Mouse (Mus musculus) liver, adult 2 months (tissue): Measurements from ENCODE around the gene Tsacc. TPM values are rescaled to one million over a fixed set of nuclear protein-coding genes. Genes with fewer than 3 reads are reported as not detected.

Source experiments
- DNase-seq: peaks from one replicate; pipeline ENCODE4 v3.0.0-alpha.2; 2011; ENCODE audit warnings: low read depth, low spot score; ENCODE audit errors: extremely low read depth
- H3K27ac ChIP-seq: fragments of 200-500 bp; replicated peaks from 2 replicates; pipeline ENCODE4 v1.5.1; 2012; ENCODE audit warnings: low read depth, mild to moderate bottlenecking, control low read depth, inconsistent platforms, low read length; ENCODE audit not compliant: insufficient read depth
- H3K27me3 ChIP-seq: fragments of 200-500 bp; 2 replicates; pipeline ENCODE4 v1.6.1; 2012; ENCODE audit warnings: mild to moderate bottlenecking, moderate library complexity, low read length, inconsistent platforms; ENCODE audit not compliant: control insufficient read depth, insufficient read depth
- H3K36me3 ChIP-seq: fragments of 200-500 bp; 2 replicates; pipeline ENCODE4 v1.6.1; 2012; ENCODE audit warnings: low read length, inconsistent platforms; ENCODE audit not compliant: control insufficient read depth, insufficient read depth
- H3K4me1 ChIP-seq: fragments of 200-500 bp; 2 replicates; pipeline ENCODE4 v1.6.1; 2011; ENCODE audit warnings: low read length; ENCODE audit not compliant: control insufficient read depth, insufficient read depth
- H3K4me3 ChIP-seq: fragments of 200-500 bp; 2 replicates; pipeline ENCODE4 v1.5.1; 2011; ENCODE audit warnings: low read depth, mild to moderate bottlenecking, control low read depth, low read length, moderate library complexity; ENCODE audit not compliant: insufficient read depth
- H3K79me2 ChIP-seq: fragments of 200-500 bp; 2 replicates; pipeline ENCODE4 v1.6.1; 2012; ENCODE audit warnings: inconsistent platforms, mild to moderate bottlenecking, low read length, moderate library complexity; ENCODE audit not compliant: control insufficient read depth, insufficient read depth
- H3K9ac ChIP-seq: fragments of 200-500 bp; 2 replicates; pipeline ENCODE4 v1.6.1; 2012; ENCODE audit warnings: low read depth, mild to moderate bottlenecking, control low read depth, inconsistent platforms, low read length
- CTCF ChIP-seq: fragments of 200-500 bp; IDR thresholded peaks from 2 replicates; pipeline ENCODE4 v1.5.1; 2011; ENCODE audit warnings: low read depth, low read length, control low read depth
- POLR2A ChIP-seq: fragments of 200-500 bp; IDR thresholded peaks from 2 replicates; pipeline ENCODE4 v1.6.1; 2011; ENCODE audit warnings: low read length, control low read depth; ENCODE audit not compliant: insufficient read depth; ENCODE audit errors: extremely low read depth
- WGBS: fragments of 180-500 bp; shearing (Covaris S2); methylation state at CpG from one replicate; pipeline ENCODE4 v1.1.7; 2018; 5-methylcytosine and 5-hydroxymethylcytosine counted together
- polyA plus RNA-seq: library from polyadenylated mRNA; depleted of rRNA; stranded (reverse); fragments of >200 nt; gene quantifications from 2 replicates; pipeline ENCODE4 v1.2.3, GENCODE M21; 2012
- total RNA-seq: library from RNA; depleted of rRNA; stranded (reverse); fragments of >200 nt; gene quantifications from 2 replicates; pipeline ENCODE4 v1.2.3, GENCODE M21; 2014

Tsacc gene
- total and polyA plus RNA-seq, 2 experiments, result 3.4 to 4.3 TPM

DNA sequence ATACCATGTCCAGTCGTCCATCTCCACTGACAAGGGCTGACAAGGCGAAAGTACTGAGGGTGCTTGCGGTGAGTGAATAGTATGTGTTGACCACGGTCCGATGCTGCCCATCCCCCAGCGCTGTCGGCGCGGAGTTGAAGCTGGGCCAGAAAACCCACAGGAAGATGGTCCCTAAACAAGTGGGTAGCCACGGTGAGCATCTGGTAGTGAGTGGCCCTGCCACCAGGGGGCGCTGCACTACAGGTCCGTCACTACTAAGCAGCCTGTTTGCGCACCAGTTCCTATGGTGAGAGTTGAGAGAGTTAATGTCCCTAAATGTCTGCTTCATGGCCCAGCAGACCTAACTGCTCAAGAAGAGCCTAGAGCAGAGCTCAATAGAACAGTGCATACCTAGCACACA is 51.0 kb downstream of the Tsacc start:
- peaks cover 6% of the 10 kb centered on the region; the same call in 1 of the 2 replicates for H3K27me3 ChIP-seq
- DNase-seq, result peak; percentile 38

DNA sequence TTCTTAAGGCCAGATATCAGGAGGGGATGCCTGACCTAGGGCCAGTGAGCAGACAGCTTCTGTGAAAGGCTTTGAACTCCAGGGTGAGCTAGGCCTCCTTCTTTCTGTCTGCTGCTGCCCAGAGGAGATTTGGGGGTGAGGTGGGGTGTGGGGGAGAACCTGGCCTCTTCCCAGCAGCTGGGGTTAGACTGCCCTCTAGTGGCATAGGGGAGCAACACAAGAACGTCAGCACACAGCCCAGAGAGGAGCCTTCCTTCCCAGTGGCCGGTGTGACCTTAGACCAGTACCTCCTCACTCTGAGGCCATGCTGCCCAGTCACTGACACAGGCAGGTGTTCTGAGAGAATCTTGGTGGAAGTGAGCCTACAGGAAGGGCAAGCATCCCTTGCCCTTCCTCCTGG is 52.7 kb downstream of the Tsacc start:
- Histone ChIP-seq H3K9ac (no peak overlapping the region), H3K4me1 (no peaks in the 10 kb centered on the region), H3K27me3 (peaks cover 6% of the 10 kb centered on the region; the same call in 1 of the 2 replicates), H3K27ac (no peak overlapping the region), H3K4me3 (no peak overlapping the region), H3K79me2 (no peaks in the 10 kb centered on the region), H3K36me3 (no peaks in the 10 kb centered on the region)
- TF ChIP-seq CTCF (peak; percentile 92), POLR2A (no peak)
- 20% methylated on average over 2 of the region's 2 CpGs for WGBS
- DNase-seq, result no peak

More for the DNA sequence above, 51.0 kb downstream of the Tsacc start:
- Histone ChIP-seq H3K4me3 (no peak overlapping the region), H3K79me2 (no peaks in the 10 kb centered on the region), H3K36me3 (no peaks in the 10 kb centered on the region), H3K4me1 (no peaks in the 10 kb centered on the region), H3K27ac (no peak overlapping the region), H3K9ac (no peak overlapping the region)
- TF ChIP-seq CTCF, result peak; percentile 96
- TF ChIP-seq POLR2A, result no peak
- WGBS, result 24% methylated on average over 13 of the region's 13 CpGs

DNA sequence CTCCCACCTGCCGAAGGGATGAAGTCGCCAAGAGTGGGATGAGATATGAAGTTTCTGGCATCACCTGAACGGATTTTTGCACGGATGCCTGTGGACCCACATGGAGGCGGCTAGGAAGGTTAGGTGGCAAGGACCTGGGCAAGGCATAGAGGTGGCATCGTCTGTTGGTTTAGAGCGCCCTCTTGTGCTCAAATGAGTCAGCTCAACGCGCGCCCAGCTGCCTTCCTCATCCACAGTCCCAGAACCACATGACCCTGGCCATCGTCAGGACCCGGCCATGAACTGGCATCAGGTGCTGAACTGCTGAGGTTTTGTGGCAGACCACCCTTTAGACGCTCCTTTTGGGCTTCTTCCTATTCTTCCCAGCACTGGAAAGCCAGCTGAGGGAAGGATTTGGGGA is 54.3 kb downstream of the Tsacc start:
- TF ChIP-seq POLR2A (no peak), CTCF (peak; percentile 97)
- Histone ChIP-seq H3K79me2 (no peaks in the 10 kb centered on the region), H3K27ac (no peak overlapping the region), H3K4me3 (no peak overlapping the region), H3K9ac (no peak overlapping the region), H3K36me3 (no peaks in the 10 kb centered on the region), H3K27me3 (peaks cover 6% of the 10 kb centered on the region; the same call in 1 of the 2 replicates), H3K4me1 (no peaks in the 10 kb centered on the region)
- DNase-seq, result no peak
- 13% methylated on average over 13 of the region's 13 CpGs for whole genome bisulfite sequencing

DNA sequence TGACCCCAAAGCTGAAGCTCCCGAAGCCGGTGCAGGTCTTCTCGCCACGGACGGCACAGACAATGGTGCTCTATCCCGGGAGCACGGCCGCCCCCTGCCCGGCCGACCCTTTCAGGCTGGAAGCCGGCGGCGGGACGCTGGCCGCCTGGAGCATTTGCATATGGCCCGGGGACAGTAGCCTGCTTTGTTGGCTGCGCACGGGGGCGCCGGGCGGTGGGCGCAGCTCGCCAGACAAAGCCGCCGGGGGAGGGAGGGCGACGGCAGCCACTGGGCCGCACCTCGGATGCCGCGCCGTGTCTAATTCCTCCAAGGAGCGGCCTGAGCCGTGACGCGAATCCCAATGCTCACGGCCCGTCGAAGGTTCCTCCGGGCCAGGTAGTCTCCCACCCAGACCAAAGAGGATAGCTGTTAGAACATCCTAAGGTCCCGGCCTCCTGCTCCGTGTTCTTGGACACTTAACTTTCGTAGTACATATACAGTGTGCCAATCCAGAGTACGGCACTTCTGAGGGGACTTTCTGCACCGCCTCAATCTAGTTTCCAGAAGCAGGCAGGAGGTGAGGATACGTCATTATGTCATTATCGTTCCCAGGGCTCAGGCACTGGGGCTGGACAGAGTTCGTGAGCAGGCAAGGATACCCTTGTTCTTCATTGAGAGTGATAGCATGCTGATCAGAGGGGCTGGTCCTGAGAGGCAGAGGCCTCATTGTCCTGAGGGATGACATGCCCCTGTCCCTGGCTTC is 55.6 kb downstream of the Tsacc start:
- TF ChIP-seq CTCF (no peak), POLR2A (no peak)
- Histone ChIP-seq H3K79me2 (no peaks in the 10 kb centered on the region), H3K4me3 (no peak overlapping the region), H3K27me3 (peaks cover 6% of the 10 kb centered on the region; the same call in 1 of the 2 replicates), H3K36me3 (no peaks in the 10 kb centered on the region), H3K4me1 (no peaks in the 10 kb centered on the region), H3K9ac (no peak overlapping the region), H3K27ac (no peak overlapping the region)
- WGBS, result 8% methylated on average over 48 of the region's 48 CpGs
- no peak for DNase-seq

DNA sequence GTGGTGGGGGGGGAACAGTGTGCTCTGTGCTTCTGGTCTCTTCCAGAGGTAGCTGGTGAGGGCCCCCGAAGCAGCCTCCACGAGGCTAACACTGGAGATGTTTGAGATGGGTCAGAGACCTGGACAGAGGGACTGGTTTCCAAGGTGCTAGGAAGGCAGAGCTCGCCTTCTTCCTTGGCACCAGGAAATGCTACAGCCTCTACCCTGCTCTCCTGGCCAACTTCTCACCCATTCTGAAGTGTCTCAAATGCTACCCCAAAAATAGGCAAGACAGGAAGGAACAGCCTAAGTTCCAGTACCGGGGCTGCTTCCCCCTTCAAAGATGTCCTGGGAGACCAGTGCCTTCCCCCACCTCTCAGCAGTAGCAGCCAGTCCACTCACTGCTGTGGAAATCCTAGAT is 57.4 kb downstream of the Tsacc start:
- Histone ChIP-seq H3K27ac (no peak overlapping the region), H3K9ac (no peak overlapping the region), H3K4me3 (no peak overlapping the region), H3K36me3 (no peaks in the 10 kb centered on the region), H3K79me2 (no peaks in the 10 kb centered on the region), H3K4me1 (no peaks in the 10 kb centered on the region), H3K27me3 (peaks cover 6% of the 10 kb centered on the region; the same call in 1 of the 2 replicates)
- no peak for DNase-seq
- 61% methylated on average over 4 of the region's 4 CpGs for WGBS
- TF ChIP-seq POLR2A (no peak), CTCF (no peak)

DNA sequence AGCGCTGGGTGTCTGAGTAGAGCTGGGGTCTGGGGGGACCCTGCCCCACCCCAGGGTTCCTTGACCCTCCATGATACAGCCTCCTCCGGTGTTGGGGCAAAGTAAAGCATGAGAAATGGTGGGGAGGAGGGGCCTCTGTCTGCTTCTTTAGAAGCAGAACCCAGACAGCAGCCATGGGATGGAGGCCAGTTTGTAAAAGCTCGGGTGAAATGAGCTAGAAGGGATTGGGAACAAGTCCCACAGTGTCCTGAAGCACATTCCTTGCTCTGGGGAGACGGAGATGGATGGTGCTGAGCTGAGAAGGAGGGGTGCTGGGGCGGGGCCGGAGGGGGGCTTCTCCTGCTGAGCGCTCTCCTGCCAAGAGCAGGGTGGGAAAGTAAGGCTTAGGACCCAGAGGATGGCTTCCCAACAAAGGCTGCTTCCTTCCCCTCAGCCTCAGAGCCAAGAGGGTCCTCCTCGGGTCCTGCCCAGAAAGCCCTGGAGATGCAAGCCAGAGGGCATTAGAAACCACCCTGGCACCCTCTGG is 57.9 kb downstream of the Tsacc start:
- no peaks in the 10 kb centered on the region for H3K36me3 ChIP-seq
- H3K79me2 ChIP-seq, result no peaks in the 10 kb centered on the region
- no peaks in the 10 kb centered on the region for H3K4me1 ChIP-seq
- TF ChIP-seq CTCF, result no peak
- TF ChIP-seq POLR2A, result no peak
- DNase-seq, result no peak
- H3K4me3 ChIP-seq, result no peak overlapping the region
- H3K27ac ChIP-seq, result no peak overlapping the region
- H3K27me3 ChIP-seq, result peaks cover 6% of the 10 kb centered on the region; the same call in 1 of the 2 replicates
- WGBS, result 56% methylated on average over 8 of the region's 8 CpGs
- no peak overlapping the region for H3K9ac ChIP-seq
